Mouse (Mus musculus) gastrocnemius, adult 2 months (tissue): ENCODE results near the gene Rnf216. TPM values are rescaled to one million over a fixed set of nuclear protein-coding genes. Genes with fewer than 3 reads are reported as not detected.

ENCODE experiments used
- DNase-seq: peaks from one replicate; pipeline ENCODE4 v3.0.0; 2022
- H3K27ac ChIP-seq: fragments of 200-600 bp; 2 replicates; pipeline ENCODE4 v1.8.1; 2022; ENCODE audit warnings: mild to moderate bottlenecking
- H3K4me3 ChIP-seq: fragments of 200-600 bp; 2 replicates; pipeline ENCODE4 v1.8.1; 2022; ENCODE audit warnings: mild to moderate bottlenecking, moderate library complexity
- CTCF ChIP-seq: fragments of 200-600 bp; IDR thresholded peaks from 2 replicates; pipeline ENCODE4 v1.8.1; 2022; ENCODE audit warnings: antibody characterized with exemption, mild to moderate bottlenecking, moderate library complexity
- intact Hi-C: fragments of 180-260 bp; cut with DNase I; formaldehyde crosslinking; loops from one replicate; pipeline ENCODE4 v1.15.1; 2025
- total RNA-seq, 2 experiments: library from RNA; stranded (reverse); gene quantifications; 2 replicates each; pipeline ENCODE4 v1.2.3; 2021

Gene Rnf216
- total RNA-seq, 2 experiments from 2014 or later, result 19.0 to 19.8 TPM

DNA sequence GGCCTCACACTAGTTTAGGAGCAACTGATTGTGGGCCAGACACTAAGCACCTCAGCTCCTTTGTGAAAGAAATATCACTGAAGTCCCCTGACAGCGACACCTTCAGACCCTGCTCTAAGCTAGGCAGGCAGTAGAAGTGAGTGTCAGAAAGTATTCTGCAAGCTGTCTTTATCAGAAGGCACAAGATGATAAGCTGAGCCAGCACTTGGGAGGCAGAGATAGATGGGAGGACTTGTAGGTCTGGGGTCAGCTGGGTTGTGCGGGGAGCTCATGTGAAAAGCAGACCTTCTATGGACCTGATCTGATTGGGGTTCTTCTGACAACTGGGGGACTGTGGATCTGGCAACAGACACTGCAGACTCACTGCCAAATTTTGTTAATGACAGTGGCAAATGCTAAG, 88.9 kb downstream of the Rnf216 start:
- no peak for TF ChIP-seq CTCF
- DNase-seq, result no peak
- H3K4me3 ChIP-seq, result no peak overlapping the region
- H3K27ac ChIP-seq, result no peak overlapping the region
- intact Hi-C loops, result no loop called here

DNA sequence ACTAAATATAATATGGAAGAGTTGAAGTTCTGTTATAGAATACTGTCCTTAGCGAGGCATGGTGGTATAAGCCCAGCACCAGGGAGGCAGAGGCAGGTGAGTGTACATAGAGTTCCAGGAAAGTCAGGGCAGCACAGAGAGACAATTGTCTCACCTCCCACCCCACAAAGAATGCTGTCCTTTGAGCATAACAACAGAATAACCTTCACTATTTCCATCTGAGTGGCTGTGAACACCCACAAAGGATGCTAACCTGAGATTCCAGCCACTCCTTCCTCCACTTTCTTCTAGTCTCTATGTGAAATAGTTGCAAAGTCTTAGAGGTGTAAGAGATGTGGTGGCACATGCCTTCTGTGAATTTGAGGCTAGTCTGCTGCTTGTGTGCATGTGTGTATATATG, 89.8 kb downstream of the Rnf216 start:
- no peak for DNase-seq
- TF ChIP-seq CTCF, result no peak

GRCm38 (mm10) chr5:143017401-143017800, 95.4 kb downstream of the Rnf216 start:
- peak overlapping the region; percentile 35; the same call in 1 of the 2 replicates for H3K27ac ChIP-seq
- intact Hi-C loops, result no loop called here
- TF ChIP-seq CTCF, result no peak
- no peak overlapping the region for H3K4me3 ChIP-seq
- DNase-seq, result no peak

More for the DNA sequence above, 89.8 kb downstream of the Rnf216 start:
- intact Hi-C loops, result no loop called here
- Histone ChIP-seq H3K4me3 (no peak overlapping the region), H3K27ac (no peak overlapping the region)

DNA sequence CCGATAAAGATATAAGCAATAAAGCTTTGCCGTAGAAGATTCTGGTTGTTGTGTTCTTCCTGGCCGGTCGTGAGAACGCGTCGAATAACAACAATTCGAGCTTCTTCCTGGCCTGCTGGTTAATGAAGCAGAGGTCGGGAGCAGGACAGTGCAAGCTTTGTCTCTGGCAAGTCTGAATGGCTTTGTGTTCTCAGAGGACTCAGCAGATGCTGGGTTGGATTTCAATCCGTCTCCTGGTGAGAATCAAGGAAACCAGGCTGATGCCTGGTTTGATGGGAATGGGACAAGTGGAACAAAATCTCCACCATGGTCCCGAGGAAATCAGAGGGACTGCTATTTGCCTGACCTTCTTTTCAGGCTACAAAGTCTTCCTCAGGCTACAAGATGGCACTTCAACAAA, 103.4 kb downstream of the Rnf216 start:
- no peak for TF ChIP-seq CTCF
- Histone ChIP-seq H3K4me3 (peak overlapping the region; percentile 19), H3K27ac (peak overlapping the region; percentile 64)
- intact Hi-C loops, result no loop called here
- DNase-seq, result no peak

GRCm38 (mm10) chr5:143000654-143001500, 111.9 kb downstream of the Rnf216 start:
- TF ChIP-seq CTCF, result no peak
- intact Hi-C loops, result no loop called here

DNA sequence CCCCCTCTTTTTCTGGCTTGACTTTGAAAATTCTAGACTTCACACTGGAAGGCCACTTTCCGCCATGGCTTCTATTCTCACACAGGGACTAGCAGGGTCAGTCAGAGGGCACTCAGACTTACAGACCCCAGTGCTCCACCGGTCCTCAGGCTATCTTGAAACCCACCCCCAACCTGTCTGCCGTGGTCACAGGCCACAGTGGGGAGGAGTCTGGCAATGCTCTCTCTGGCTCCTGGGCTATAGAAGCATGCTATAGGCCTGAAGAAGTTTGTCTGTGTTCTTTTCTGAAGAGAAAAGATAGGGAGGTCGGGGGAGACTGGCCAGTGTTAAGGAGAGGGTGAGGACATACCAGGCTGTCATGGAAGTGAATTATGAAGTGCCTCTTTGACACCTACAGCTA, 112.7 kb downstream of the Rnf216 start:
- intact Hi-C loops, result no loop called here
- peak overlapping the region; percentile 76 for H3K27ac ChIP-seq
- no peak overlapping the region for H3K4me3 ChIP-seq
- no peak for DNase-seq
- no peak for TF ChIP-seq CTCF

More at GRCm38 (mm10) chr5:143000654-143001500, 111.9 kb downstream of the Rnf216 start:
- H3K4me3 ChIP-seq, result no peak overlapping the region
- peak overlapping the region; percentile 76 for H3K27ac ChIP-seq
- peak; percentile 33 for DNase-seq

GRCm38 (mm10) chr5:142998171-142998570, 114.6 kb downstream of the Rnf216 start:
- TF ChIP-seq CTCF, result no peak
- DNase-seq, result no peak
- H3K27ac ChIP-seq, result peak overlapping the region; percentile 51
- no peak overlapping the region for H3K4me3 ChIP-seq
- intact Hi-C loops, result no loop called here

DNA sequence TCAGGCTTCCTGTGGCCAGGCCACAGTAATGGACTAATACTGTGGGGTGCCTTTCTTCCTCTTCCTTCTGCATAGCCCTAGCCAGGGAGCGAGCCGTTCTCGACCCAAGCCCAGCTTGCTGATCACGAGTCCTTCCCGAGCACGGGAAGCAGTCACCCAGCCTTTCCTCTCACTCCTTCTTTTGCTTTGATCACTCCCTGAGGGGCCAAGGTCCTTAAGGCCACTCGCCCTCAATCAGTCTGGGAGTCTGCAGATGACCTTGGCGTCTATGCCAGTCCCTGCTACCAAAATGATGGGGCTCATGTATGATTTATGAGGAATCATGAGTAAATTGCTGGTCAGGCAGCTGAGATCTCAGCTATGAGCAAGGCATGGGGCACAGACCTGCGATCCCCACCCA, 115.3 kb downstream of the Rnf216 start:
- no peak for TF ChIP-seq CTCF
- no peak overlapping the region for H3K4me3 ChIP-seq
- intact Hi-C loops, result no loop called here
- H3K27ac ChIP-seq, result no peak overlapping the region
- DNase-seq, result no peak

GRCm38 (mm10) chr5:142994746-142995145, 118.0 kb downstream of the Rnf216 start:
- no peak for DNase-seq
- intact Hi-C loops, result no loop called here
- Histone ChIP-seq H3K27ac (no peak overlapping the region), H3K4me3 (no peak overlapping the region)
- no peak for TF ChIP-seq CTCF

- intact Hi-C loops, result no loop called here
- no peak for TF ChIP-seq CTCF
- DNase-seq, result no peak
- no peak overlapping the region for H3K4me3 ChIP-seq
- H3K27ac ChIP-seq, result no peak overlapping the region
These were observed 123.6 kb downstream of the Rnf216 start for GRCm38 (mm10) chr5:142989167-142989566.

GRCm38 (mm10) chr5:142988520-142988919, 124.3 kb downstream of the Rnf216 start:
- Histone ChIP-seq H3K27ac (no peak overlapping the region), H3K4me3 (no peak overlapping the region)
- no peak for TF ChIP-seq CTCF
- intact Hi-C loops, result no loop called here
- no peak for DNase-seq

DNA sequence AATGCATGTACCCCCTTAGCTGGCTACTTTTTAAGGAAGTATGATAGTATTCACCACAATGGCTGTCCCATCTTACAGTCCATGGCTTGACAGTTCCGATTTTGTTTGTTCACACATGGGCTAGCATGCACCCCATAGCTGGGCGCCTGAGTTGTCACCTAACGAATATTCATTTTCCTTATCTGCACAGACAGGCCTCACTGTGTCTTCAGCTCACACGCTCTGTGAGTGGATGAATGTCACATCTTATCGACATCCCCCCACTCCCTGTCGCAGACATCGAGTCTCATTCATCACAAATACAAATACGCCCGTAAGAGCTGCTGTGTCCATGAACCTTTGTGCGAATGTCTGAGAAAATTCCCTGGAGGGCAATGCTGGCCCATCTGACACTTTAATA, 128.5 kb downstream of the Rnf216 start:
- Histone ChIP-seq H3K4me3 (no peak overlapping the region), H3K27ac (no peak overlapping the region)
- intact Hi-C loops, result no loop called here
- no peak for DNase-seq
- no peak for TF ChIP-seq CTCF

- no peak overlapping the region for H3K27ac ChIP-seq
- intact Hi-C loops, result no loop called here
- TF ChIP-seq CTCF, result no peak
- no peak overlapping the region for H3K4me3 ChIP-seq
- DNase-seq, result no peak
These were observed 129.6 kb downstream of the Rnf216 start for GRCm38 (mm10) chr5:142983174-142983573.
